In genomic region chr4:146932311-146933082, GRCm38 (mm10) we compare ENCODE assay signal across 8 mouse cellular contexts. TPM values are rescaled to one million over a fixed set of nuclear protein-coding genes. Genes with fewer than 3 reads are reported as not detected.
A peak's percentile ranks its signal among the peaks of the same experiment; 100 is the strongest.
DNase-seq lines count a peak whose midpoint lies in the region; ATAC-seq lines count a peak whose summit lies in the region.

No protein-coding gene starts in this region.

- whole genome bisulfite sequencing in liver, embryonic 11.5 days: 8% methylated on average over 76 of the region's 77 CpGs
- 9% methylated on average over 69 of the region's 77 CpGs for WGBS in forebrain, embryonic 13.5 days
- WGBS in liver, embryonic 15.5 days (ENCODE audit: insufficient replicate concordance): 8% methylated on average over 77 of the region's 77 CpGs

- H3K27me3 ChIP-seq in liver, embryonic 11.5 days (replicated peaks; ENCODE audit: control insufficient read depth, insufficient read depth, low read length): peaks cover 8% of the 10 kb centered on the region; the same call in 1 of the 2 replicates
- peaks cover 7% of the 10 kb centered on the region for H3K27me3 ChIP-seq in forebrain, embryonic 13.5 days
- H3K27me3 ChIP-seq in liver, embryonic 15.5 days: peaks cover 7% of the 10 kb centered on the region; the same call in 1 of the 2 replicates

- peak overlapping the region; percentile 61 for H3K4me2 ChIP-seq in liver, embryonic 11.5 days
- peak overlapping the region; percentile 33 for H3K4me2 ChIP-seq in forebrain, embryonic 13.5 days
- H3K4me2 ChIP-seq in liver, embryonic 15.5 days: peak overlapping the region; percentile 32

- no peak overlapping the region for H3K9ac ChIP-seq in liver, embryonic 11.5 days (ENCODE audit: low read depth, low read length)
- no peak overlapping the region for H3K9ac ChIP-seq in forebrain, embryonic 13.5 days
- H3K9ac ChIP-seq in liver, embryonic 15.5 days: no peak overlapping the region

- H3K36me3 ChIP-seq in liver, embryonic 11.5 days (ENCODE audit: control insufficient read depth, insufficient read depth, low read length): no peaks in the 10 kb centered on the region
- no peaks in the 10 kb centered on the region for H3K36me3 ChIP-seq in forebrain, embryonic 13.5 days (ENCODE audit: poor library complexity, severe bottlenecking)
- no peaks in the 10 kb centered on the region for H3K36me3 ChIP-seq in liver, embryonic 15.5 days (replicated peaks)

- no peaks in the 10 kb centered on the region for H3K4me1 ChIP-seq in liver, embryonic 11.5 days (replicated peaks; ENCODE audit: control insufficient read depth, insufficient read depth, low read length)
- H3K4me1 ChIP-seq in forebrain, embryonic 13.5 days: no peaks in the 10 kb centered on the region
- H3K4me1 ChIP-seq in liver, embryonic 15.5 days (replicated peaks): no peaks in the 10 kb centered on the region

- intact Hi-C loops in left cerebral cortex, postnatal 10 days (cut with DNase I): no loop called here

- no peak for DNase-seq in liver, embryonic 11.5 days (ENCODE audit: low spot score)
- DNase-seq in liver: no peak
- peak; percentile 56 for DNase-seq in testis, postnatal 14 days (ENCODE audit: low spot score)
- DNase-seq in layer of hippocampus, adult 8-10 months (ENCODE audit: low spot score in 2 of 2): no peak
- DNase-seq in left cerebral cortex, postnatal 10 days (ENCODE audit: extremely low spot score in 1 of 2, low spot score in 2 of 2): no peak
- no peak for DNase-seq in thymus, postnatal 25 days

- peaks cover 11% of the 10 kb centered on the region; the same call in 1 of the 2 replicates for H3K9me3 ChIP-seq in liver, embryonic 11.5 days (ENCODE audit: control insufficient read depth, low read length)
- H3K9me3 ChIP-seq in forebrain, embryonic 13.5 days (replicated peaks): peaks cover 33% of the 10 kb centered on the region
- peaks cover 4% of the 10 kb centered on the region; the same call in 1 of the 2 replicates for H3K9me3 ChIP-seq in liver, embryonic 15.5 days (replicated peaks)

- no peak overlapping the region for H3K27ac ChIP-seq in liver, embryonic 11.5 days (ENCODE audit: low read depth, low read length)
- no peak overlapping the region for H3K27ac ChIP-seq in forebrain, embryonic 13.5 days
- H3K27ac ChIP-seq in liver, embryonic 15.5 days (replicated peaks): no peak overlapping the region

- H3K4me3 ChIP-seq in liver, embryonic 11.5 days (ENCODE audit: low read depth, low read length): peak overlapping the region; percentile 36
- H3K4me3 ChIP-seq in forebrain, embryonic 13.5 days: peak overlapping the region; percentile 12
- H3K4me3 ChIP-seq in liver, embryonic 15.5 days (replicated peaks): no peak overlapping the region

- ATAC-seq in liver, embryonic 11.5 days (replicated peaks; ENCODE audit: low FRiP score): peak; percentile 54
- ATAC-seq in forebrain, embryonic 13.5 days: no peak
- no peak for ATAC-seq in liver, embryonic 15.5 days (ENCODE audit: insufficient read depth)

RNA-seq across cellular contexts. Expression of gene Gm21411, which starts 23.1 kb away (rescaled TPM):
- polyA plus RNA-seq in liver, embryonic 11.5 days (2014; fragmentation: Nextera tagmentation; extraction: Ambion mirVana): 0.34 TPM in 1 of 2 replicates, not detected in the other
- not detected in 2 replicates for polyA plus RNA-seq in forebrain, embryonic 13.5 days (2015; fragmentation: Nextera tagmentation; extraction: Ambion mirVana)
- not detected in 2 replicates for polyA plus RNA-seq in liver, embryonic 15.5 days (2015; fragmentation: Nextera tagmentation; extraction: Ambion mirVana)
- total RNA-seq in layer of hippocampus, adult 8-10 months (2022): not detected
- not detected for total RNA-seq in left cerebral cortex, postnatal 10 days (2021)

RNA-seq across cellular contexts. Expression of gene Zfp989, which starts 39.3 kb away (rescaled TPM):
- polyA plus RNA-seq in liver, embryonic 11.5 days (2014; fragmentation: Nextera tagmentation; extraction: Ambion mirVana): 0.39 TPM in 1 of 2 replicates, not detected in the other
- 0.14 TPM in 1 of 2 replicates, not detected in the other for polyA plus RNA-seq in forebrain, embryonic 13.5 days (2015; fragmentation: Nextera tagmentation; extraction: Ambion mirVana)
- polyA plus RNA-seq in liver, embryonic 15.5 days (2015; fragmentation: Nextera tagmentation; extraction: Ambion mirVana): not detected in 2 replicates
- total RNA-seq in layer of hippocampus, adult 8-10 months (2022): not detected
- not detected for total RNA-seq in left cerebral cortex, postnatal 10 days (2021)
